Mouse (Mus musculus): ENCODE results near the gene Zfp128.

DNA sequence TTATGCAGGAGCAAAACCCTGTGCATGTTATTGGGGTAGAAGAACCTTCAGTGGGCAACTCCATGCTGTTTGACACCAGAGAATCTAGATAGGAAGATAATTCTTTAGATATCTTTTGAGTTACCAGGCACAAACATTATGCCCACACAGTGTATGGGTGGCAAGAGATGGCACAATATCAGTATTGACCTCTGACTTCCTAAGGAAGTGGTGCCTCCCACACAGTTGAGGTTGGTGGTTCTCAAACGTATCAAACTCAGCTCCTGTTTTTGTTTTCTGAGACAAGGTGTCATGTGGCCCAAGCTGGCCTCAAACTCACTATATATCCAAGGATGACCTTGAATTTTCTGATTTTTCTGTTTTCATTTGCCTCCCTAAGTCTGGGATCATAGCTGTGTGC lies 10.4 kb downstream of the Zfp128 start:
- TF ChIP-seq CTCF (IDR thresholded peaks at IDR 0.05; ENCODE audit: borderline replicate concordance, extremely low read depth, insufficient read depth, insufficient read length) (no peak), POLR2A (IDR thresholded peaks at IDR 0.05; ENCODE audit: borderline replicate concordance, extremely low read depth, insufficient read depth, insufficient read length, poor library complexity, severe bottlenecking) (no peak)
